Mouse (Mus musculus) midbrain, embryonic 12.5 days (tissue): Measurements from ENCODE around the gene Gm20388. TPM values are rescaled to one million over a fixed set of nuclear protein-coding genes. Genes with fewer than 3 reads are reported as not detected.
A peak's percentile ranks its signal among the peaks of the same experiment; 100 is the strongest.

ENCODE experiments used
- ATAC-seq: fragments of 200-750 bp; cut with Nextera tagmentation; 2 replicates; pipeline ENCODE4 v1.8.0; 2017; ENCODE audit warnings: low read depth, moderate TSS enrichment, moderate library complexity; ENCODE audit not compliant: low FRiP score
- H3K27ac ChIP-seq: fragments of 300-500 bp; sonication (generic); replicated peaks from 2 replicates; pipeline ENCODE4 v1.5.1; 2016; ENCODE audit warnings: mild to moderate bottlenecking
- H3K27me3 ChIP-seq: fragments of 300-500 bp; sonication (generic); 2 replicates; pipeline ENCODE4 v1.6.1; 2016; ENCODE audit warnings: mild to moderate bottlenecking
- H3K36me3 ChIP-seq: fragments of 300-500 bp; sonication (generic); 2 replicates; pipeline ENCODE4 v1.6.1; 2016
- H3K4me1 ChIP-seq: fragments of 300-500 bp; sonication (generic); 2 replicates; pipeline ENCODE4 v1.6.1; 2016
- H3K4me2 ChIP-seq: fragments of 300-500 bp; sonication (generic); replicated peaks from 2 replicates; pipeline ENCODE4 v1.6.1; 2016; ENCODE audit warnings: mild to moderate bottlenecking, moderate library complexity
- H3K4me3 ChIP-seq: fragments of 300-500 bp; sonication (generic); 2 replicates; pipeline ENCODE4 v1.5.1; 2016; ENCODE audit warnings: mild to moderate bottlenecking
- H3K9ac ChIP-seq: fragments of 300-500 bp; sonication (generic); replicated peaks from 2 replicates; pipeline ENCODE4 v1.6.1; 2016; ENCODE audit warnings: mild to moderate bottlenecking, moderate library complexity
- H3K9me3 ChIP-seq: fragments of 300-500 bp; sonication (generic); 2 replicates; pipeline ENCODE4 v1.6.1; 2016; ENCODE audit warnings: mild to moderate bottlenecking
- WGBS: fragments of 180-500 bp; shearing (Covaris S2); methylation state at CpG from one replicate; pipeline ENCODE4 v1.1.7; 2016; 5-methylcytosine and 5-hydroxymethylcytosine counted together
- polyA plus RNA-seq: library from polyadenylated mRNA; unstranded; fragments of >200 nt; fragmentation: Nextera tagmentation; extraction: Ambion mirVana; gene quantifications from 2 replicates; pipeline ENCODE4 v1.2.1, GENCODE M21; 2016

Gm20388 gene
- polyA plus RNA-seq, 1 experiment from 2014 or later: not detected

DNA sequence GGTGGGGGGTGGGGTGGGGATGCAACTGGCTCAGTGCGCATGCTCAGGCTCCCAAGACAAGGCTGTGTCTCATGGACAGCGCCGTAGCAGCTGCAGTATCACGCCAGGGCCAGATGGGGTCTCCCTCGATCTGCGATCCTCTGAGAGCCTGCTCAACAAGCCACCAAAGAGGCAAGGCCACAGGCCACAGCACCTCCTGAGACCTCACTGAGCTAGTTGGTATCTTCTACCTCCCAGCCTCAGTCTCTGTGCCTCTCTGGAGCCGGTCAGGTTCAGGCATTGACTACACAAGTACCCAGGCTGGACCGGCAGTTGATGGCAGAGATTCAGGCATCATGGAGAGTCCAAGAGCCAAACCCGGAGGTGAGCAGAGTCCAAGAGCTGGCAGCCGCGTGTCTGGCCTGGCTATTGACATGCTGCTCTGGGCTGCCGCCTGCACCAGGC, 1807.4 kb downstream of the Gm20388 start:
- peaks cover 27% of the 10 kb centered on the region for H3K27me3 ChIP-seq
- H3K4me3 ChIP-seq: no peak overlapping the region
- peaks cover 19% of the 10 kb centered on the region for H3K4me1 ChIP-seq
- no peak overlapping the region for H3K9ac ChIP-seq
- H3K27ac ChIP-seq: peak overlapping the region; percentile 30
- no peaks in the 10 kb centered on the region for H3K9me3 ChIP-seq
- peak; percentile 91 for ATAC-seq
- H3K4me2 ChIP-seq: peak overlapping the region; percentile 37
- 30% methylated on average over 12 of the region's 12 CpGs for WGBS
- no peaks in the 10 kb centered on the region for H3K36me3 ChIP-seq

DNA sequence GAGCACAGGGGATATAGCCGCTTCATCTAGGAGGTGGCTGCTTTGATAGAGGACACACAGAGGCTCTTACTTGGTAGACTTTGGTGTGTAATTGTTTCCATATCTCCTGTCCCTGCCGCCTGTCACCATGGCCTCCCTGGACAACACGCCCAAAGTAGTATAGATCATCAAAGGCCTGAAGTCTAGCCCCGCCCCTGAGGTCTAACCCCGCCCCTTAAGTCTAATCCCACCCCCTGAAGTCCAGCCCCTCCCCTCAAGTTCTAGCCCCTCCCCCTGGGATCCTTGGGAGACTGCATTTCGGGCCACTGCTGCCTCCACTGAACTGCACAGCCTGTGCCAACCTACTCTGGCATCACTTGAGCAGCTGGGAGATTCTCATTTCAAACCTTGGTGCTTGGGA, 1808.3 kb downstream of the Gm20388 start:
- ATAC-seq: no peak
- no peak overlapping the region for H3K4me2 ChIP-seq
- H3K36me3 ChIP-seq: no peaks in the 10 kb centered on the region
- H3K27ac ChIP-seq: no peak overlapping the region
- 56% methylated on average over 6 of the region's 6 CpGs for WGBS
- peaks cover 19% of the 10 kb centered on the region for H3K4me1 ChIP-seq
- no peak overlapping the region for H3K4me3 ChIP-seq
- no peaks in the 10 kb centered on the region for H3K9me3 ChIP-seq
- no peak overlapping the region for H3K9ac ChIP-seq
- peaks cover 28% of the 10 kb centered on the region for H3K27me3 ChIP-seq

DNA sequence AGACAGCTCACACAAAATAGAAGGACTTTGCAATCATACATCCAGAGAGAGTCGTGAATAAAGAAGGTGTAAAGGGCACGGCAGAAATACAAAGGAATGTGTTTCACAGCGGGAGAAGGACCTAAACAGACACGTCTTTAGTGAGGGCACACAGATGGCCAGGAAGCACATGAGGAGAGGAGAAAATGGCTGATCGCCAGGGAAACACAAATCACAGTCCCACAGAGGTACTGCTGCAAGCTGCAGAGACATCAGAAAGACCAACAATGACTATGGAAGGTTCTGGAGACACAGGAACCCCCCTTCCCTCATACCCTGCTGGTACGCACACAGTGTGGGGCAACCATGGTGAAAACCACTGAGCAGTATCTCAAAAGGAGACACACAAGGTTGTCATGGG, 1810.4 kb downstream of the Gm20388 start:
- H3K9ac ChIP-seq: no peak overlapping the region
- H3K4me2 ChIP-seq: no peak overlapping the region
- 59% methylated on average over 6 of the region's 6 CpGs for WGBS
- no peak overlapping the region for H3K27ac ChIP-seq
- no peaks in the 10 kb centered on the region for H3K9me3 ChIP-seq
- H3K4me1 ChIP-seq: peaks cover 10% of the 10 kb centered on the region
- H3K36me3 ChIP-seq: no peaks in the 10 kb centered on the region
- ATAC-seq: no peak
- no peak overlapping the region for H3K4me3 ChIP-seq
- H3K27me3 ChIP-seq: peaks cover 15% of the 10 kb centered on the region

DNA sequence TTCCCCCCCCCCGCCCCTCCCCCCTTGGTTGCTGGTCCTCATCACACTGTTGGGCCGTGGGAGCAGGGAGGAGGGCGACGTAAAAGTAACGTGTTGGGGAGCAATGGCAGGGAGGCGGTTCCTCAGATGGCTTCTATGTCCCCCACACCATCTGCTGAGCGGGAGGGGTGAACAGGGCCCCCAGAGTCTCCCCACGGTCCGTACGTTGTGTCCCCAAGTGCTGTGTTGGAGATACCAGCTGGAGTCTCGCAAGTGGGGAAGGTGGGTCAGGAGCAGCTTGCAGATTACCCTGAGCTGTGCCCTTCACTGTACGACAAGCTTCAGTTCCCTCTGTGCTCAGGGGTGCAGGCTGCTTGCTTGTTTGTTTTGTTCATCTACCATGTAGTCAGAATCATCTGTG, 1813.2 kb downstream of the Gm20388 start:
- Histone ChIP-seq H3K36me3 (no peaks in the 10 kb centered on the region), H3K4me3 (no peak overlapping the region), H3K27ac (no peak overlapping the region), H3K4me2 (no peak overlapping the region), H3K9ac (no peak overlapping the region), H3K27me3 (peaks cover 27% of the 10 kb centered on the region), H3K9me3 (no peaks in the 10 kb centered on the region), H3K4me1 (no peaks in the 10 kb centered on the region)
- 76% methylated on average over 12 of the region's 12 CpGs for WGBS
- ATAC-seq: no peak

DNA sequence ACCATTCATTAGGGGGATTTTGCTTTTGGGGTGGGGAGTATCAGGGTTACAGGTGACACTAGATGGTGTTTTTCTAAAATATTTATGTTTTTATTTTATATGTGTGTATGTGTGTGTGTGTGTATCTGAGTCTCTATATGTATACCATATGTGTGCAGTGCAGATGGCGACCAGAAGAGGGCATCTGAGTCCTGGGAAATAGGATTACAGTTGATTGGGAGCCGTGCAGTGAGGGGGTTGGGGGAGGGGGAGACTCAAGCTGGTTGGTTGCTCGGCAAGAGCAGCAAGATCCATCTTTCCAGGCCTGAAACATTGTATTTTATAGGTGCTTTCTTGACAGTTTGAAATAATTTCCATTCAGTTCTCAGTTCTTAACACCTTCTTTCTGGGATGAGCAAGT, 1816.5 kb downstream of the Gm20388 start:
- Histone ChIP-seq H3K4me3 (no peak overlapping the region), H3K9me3 (no peaks in the 10 kb centered on the region), H3K9ac (no peak overlapping the region), H3K36me3 (no peaks in the 10 kb centered on the region), H3K4me1 (peaks cover 12% of the 10 kb centered on the region), H3K4me2 (no peak overlapping the region), H3K27ac (no peak overlapping the region), H3K27me3 (peaks cover 55% of the 10 kb centered on the region)
- 54% methylated on average over 3 of the region's 3 CpGs for WGBS
- no peak for ATAC-seq

DNA sequence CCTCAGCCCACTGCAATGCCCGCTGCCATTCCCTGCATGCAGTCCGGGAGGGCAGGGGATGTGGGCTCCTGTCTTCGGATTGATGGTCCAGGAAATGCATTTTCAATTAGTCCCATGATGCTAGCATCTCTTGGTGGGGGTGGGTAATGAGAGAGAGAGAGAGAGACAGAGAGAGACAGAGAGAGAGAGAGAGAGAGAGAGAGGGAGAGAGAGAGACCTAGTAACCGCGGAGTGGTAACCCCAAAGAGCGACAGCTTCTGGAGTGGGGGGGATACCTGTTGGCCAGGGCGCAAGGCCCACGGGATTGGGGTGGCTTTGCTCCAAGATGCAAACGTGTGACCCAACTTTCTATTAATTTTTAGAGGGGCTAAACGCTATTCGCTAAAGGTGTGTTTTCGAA, 1818.7 kb downstream of the Gm20388 start, which contains the start of gene Jph3:
Jph3 (plus strand) TSS at position 301 of the 400 bp plus-strand sequence.
- no peak for ATAC-seq
- 12% methylated on average over 12 of the region's 12 CpGs for WGBS
- Histone ChIP-seq H3K4me2 (peak within 1 kb of the TSS; percentile 78), H3K36me3 (no peaks in the 10 kb centered on the region), H3K4me3 (peak within 1 kb of the TSS; percentile 62), H3K9me3 (no peaks in the 10 kb centered on the region), H3K27ac (peak within 1 kb of the TSS; percentile 54; the same call in 1 of the 2 replicates), H3K4me1 (peaks cover 18% of the 10 kb centered on the region), H3K27me3 (peaks cover 69% of the 10 kb centered on the region), H3K9ac (peak within 1 kb of the TSS; percentile 71)

DNA sequence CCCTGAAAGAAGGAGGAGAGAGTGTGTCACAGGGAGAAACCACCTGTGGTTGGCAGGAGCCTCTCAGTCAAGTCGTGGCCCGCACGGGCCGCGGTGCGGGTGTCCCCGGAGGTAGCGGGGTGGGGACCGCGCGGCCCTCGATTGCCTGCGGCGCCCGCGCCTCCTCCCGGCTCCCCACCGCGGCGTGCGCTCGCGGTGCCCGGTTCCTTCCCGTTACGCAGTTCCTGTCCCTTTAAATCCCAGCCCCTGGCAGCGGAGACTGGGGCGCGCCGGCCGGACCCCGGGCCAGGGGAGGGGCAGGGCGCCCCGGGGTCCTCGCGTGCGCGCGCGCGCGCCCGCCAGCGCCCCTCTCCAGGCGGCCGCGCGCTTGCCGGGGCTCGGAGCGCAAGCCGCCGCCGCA, 1819.1 kb downstream of the Gm20388 start:
- H3K9me3 ChIP-seq: no peaks in the 10 kb centered on the region
- peak overlapping the region; percentile 62 for H3K4me3 ChIP-seq
- peaks cover 69% of the 10 kb centered on the region for H3K27me3 ChIP-seq
- peak; percentile 54; the same call in 1 of the 2 replicates for ATAC-seq
- H3K36me3 ChIP-seq: no peaks in the 10 kb centered on the region
- H3K9ac ChIP-seq: peak overlapping the region; percentile 71
- WGBS: under 1% methylated on average over 44 of the region's 54 CpGs
- no peak overlapping the region for H3K27ac ChIP-seq
- peak overlapping the region; percentile 78 for H3K4me2 ChIP-seq
- peaks cover 18% of the 10 kb centered on the region for H3K4me1 ChIP-seq

DNA sequence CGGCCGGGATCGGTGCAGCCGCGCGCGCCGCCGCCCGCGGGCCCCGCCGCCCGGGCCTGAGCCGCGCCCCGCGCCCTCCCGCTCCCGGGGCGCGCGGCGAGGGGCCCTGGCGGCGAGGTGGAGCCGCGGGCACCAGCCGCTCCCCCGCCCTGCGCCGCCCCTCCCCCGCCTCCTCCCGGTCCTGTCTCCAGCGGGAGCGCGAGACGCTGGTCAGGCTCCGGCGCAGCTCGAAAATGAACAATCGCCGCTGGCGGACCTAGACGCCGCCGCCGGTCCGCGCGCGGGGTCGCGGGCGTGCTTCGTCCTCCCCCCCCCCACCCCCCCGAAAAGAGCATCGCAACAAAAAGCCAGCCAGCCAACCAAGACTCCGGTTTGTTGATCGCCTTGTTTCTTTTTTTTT, 1819.5 kb downstream of the Gm20388 start:
- peak overlapping the region; percentile 62 for H3K4me3 ChIP-seq
- peak; percentile 44; the same call in 1 of the 2 replicates for ATAC-seq
- peak overlapping the region; percentile 54; the same call in 1 of the 2 replicates for H3K27ac ChIP-seq
- peaks cover 69% of the 10 kb centered on the region for H3K27me3 ChIP-seq
- H3K9me3 ChIP-seq: no peaks in the 10 kb centered on the region
- H3K9ac ChIP-seq: peak overlapping the region; percentile 71
- peaks cover 18% of the 10 kb centered on the region for H3K4me1 ChIP-seq
- peak overlapping the region; percentile 78 for H3K4me2 ChIP-seq
- no peaks in the 10 kb centered on the region for H3K36me3 ChIP-seq
- WGBS: 0% methylated on average over 14 of the region's 60 CpGs

DNA sequence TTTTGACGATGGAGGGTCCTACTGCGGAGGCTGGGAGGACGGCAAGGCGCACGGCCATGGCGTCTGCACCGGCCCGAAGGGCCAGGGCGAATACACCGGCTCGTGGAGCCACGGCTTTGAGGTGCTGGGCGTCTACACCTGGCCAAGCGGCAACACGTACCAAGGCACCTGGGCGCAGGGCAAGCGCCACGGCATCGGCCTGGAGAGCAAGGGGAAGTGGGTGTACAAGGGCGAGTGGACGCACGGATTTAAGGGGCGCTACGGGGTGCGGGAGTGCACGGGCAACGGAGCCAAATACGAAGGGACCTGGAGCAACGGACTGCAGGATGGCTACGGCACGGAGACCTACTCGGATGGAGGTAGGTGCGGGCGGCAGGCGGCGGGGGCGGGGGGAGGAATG, 1820.0 kb downstream of the Gm20388 start:
- H3K9ac ChIP-seq: peak overlapping the region; percentile 71
- no peaks in the 10 kb centered on the region for H3K9me3 ChIP-seq
- no peak for ATAC-seq
- peak overlapping the region; percentile 62 for H3K4me3 ChIP-seq
- peak overlapping the region; percentile 54 for H3K27ac ChIP-seq
- H3K27me3 ChIP-seq: peaks cover 69% of the 10 kb centered on the region
- no peaks in the 10 kb centered on the region for H3K36me3 ChIP-seq
- H3K4me1 ChIP-seq: peaks cover 18% of the 10 kb centered on the region
- peak overlapping the region; percentile 78 for H3K4me2 ChIP-seq
- under 1% methylated on average over 37 of the region's 37 CpGs for WGBS

DNA sequence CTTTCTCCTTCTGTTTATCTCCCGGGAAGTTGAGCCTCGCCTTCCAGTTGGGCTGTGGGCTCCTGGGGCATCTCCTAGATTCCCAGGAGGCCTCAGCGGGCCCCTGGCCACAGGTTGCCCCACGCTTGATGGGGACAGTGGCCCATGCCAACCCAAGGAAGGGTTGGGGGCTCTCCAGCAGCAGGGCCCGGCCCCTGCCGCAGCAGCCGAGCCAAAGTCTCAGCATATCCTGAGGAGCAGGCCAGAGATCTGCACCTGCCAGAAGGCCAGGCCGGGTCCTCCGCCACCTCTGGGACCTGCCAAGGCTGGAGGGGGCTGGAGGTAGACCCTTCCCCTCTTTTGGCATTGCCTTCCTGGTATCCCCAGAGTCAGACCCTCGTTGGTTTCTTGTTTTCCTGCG, 1820.4 kb downstream of the Gm20388 start:
- Histone ChIP-seq H3K9me3 (no peaks in the 10 kb centered on the region), H3K27me3 (peaks cover 69% of the 10 kb centered on the region), H3K4me1 (peaks cover 18% of the 10 kb centered on the region), H3K36me3 (no peaks in the 10 kb centered on the region), H3K9ac (peak overlapping the region; percentile 71), H3K4me3 (peak overlapping the region; percentile 62), H3K27ac (no peak overlapping the region), H3K4me2 (peak overlapping the region; percentile 78)
- WGBS: 1% methylated on average over 11 of the region's 11 CpGs
- peak; percentile 19; the same call in 1 of the 2 replicates for ATAC-seq

DNA sequence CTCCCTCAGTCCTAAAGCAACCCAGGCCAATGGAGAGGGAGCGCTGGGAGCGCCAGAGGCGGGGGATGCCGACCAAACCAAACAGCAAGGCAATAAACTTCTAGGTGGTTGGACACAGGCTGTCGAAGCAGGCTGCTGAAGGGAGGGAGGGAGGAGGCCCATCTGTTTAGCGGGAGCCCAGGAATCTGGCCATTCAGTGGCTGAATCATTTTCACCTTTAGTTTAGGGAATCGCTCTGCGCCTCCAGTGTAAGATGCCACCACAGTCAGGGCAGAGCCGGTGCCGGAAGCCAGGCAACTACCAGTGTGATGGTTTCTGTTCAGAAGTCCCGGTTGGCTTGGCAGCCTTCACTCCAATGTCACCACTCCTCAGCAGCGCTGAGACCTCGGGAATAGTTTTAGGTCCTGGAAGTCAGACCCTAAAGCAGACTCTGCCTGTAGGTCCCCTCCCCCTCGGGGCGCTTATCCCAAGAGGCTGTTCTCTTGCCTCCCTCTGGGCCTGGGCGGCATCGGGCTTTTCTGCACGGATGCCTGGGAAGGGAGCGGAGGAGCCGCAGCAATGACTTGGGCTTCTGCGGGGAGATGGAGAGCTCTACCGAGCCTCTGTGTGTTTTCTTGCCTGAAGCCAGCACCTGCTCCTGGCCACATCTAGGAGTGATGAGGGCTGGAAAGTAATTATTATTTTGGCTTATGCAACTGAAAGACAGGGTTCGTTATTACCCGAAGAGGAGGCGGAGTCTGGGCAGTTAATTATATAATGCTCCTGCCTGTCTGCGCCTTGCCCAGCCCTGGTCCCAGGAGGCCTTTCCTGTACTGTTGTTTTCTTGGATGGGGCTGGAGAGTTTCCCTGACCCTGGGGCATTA, 1821.1 kb downstream of the Gm20388 start:
- H3K27me3 ChIP-seq: peaks cover 71% of the 10 kb centered on the region
- H3K4me1 ChIP-seq: peaks cover 18% of the 10 kb centered on the region
- H3K36me3 ChIP-seq: no peaks in the 10 kb centered on the region
- peak overlapping the region; percentile 71 for H3K9ac ChIP-seq
- H3K9me3 ChIP-seq: no peaks in the 10 kb centered on the region
- peak overlapping the region; percentile 78 for H3K4me2 ChIP-seq
- ATAC-seq: no peak
- 6% methylated on average over 26 of the region's 26 CpGs for WGBS
- peak overlapping the region; percentile 11; the same call in 1 of the 2 replicates for H3K27ac ChIP-seq
- H3K4me3 ChIP-seq: peak overlapping the region; percentile 62

DNA sequence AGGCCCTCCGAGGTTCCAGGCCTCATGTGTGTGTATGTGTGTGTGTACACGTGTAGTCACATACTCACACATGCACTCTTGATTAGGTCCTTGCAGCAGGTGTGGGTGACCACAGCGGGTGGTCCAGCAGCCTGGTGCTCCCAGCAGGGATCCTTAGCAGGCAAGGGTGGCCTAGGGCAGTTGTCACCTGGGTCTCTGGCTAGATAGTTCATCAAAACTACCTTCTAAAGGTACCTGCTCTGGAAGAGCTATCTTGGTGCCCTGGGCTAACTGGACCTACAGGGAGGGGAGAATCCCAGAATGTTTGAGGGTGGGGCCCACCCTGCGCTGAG, 1821.7 kb downstream of the Gm20388 start:
- Histone ChIP-seq H3K4me3 (peak overlapping the region; percentile 62), H3K27ac (no peak overlapping the region), H3K27me3 (peaks cover 70% of the 10 kb centered on the region), H3K36me3 (no peaks in the 10 kb centered on the region), H3K4me2 (peak overlapping the region; percentile 78), H3K4me1 (peaks cover 18% of the 10 kb centered on the region), H3K9me3 (no peaks in the 10 kb centered on the region), H3K9ac (peak overlapping the region; percentile 71; the same call in 1 of the 2 replicates)
- no peak for ATAC-seq
- 52% methylated on average over 4 of the region's 4 CpGs for WGBS
